Mouse (Mus musculus): Measurements from ENCODE around the gene Wipi1. TPM values are rescaled to one million over a fixed set of nuclear protein-coding genes. Genes with fewer than 3 reads are reported as not detected.

The Wipi1 gene
- total RNA-seq, 2 experiments from 2014 or later = 20.3 to 58.3 TPM

- no peak for ATAC-seq (replicated peaks; ENCODE audit: low FRiP score, poor library complexity, severe bottlenecking)
These were observed 10.8 kb upstream of the Wipi1 start for GRCm38 (mm10) chr11:109622518-109623037.

DNA sequence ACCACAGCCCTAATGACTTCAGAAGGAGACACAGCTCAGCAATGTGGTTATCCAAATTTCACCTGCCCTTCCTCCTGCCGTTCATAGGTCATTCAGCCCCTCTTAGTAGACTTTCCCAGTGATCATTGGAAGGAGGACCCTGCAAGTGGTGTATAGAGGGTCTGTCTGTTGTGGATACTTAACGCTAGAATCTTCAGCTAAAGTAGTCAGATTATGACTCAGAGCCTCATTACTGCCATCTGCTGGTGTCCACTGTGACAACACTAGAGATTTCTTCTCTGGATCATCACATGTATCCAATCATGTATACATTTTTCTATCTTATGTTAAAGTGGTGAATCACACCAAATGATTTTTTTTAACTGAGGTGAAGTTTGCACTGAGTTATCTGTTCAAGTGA, 9.4 kb upstream of the Wipi1 start:
- 0 out of 2 replicates have a peak, but pooled peaks have one; percentile 44 for ATAC-seq (replicated peaks; ENCODE audit: low FRiP score, poor library complexity, severe bottlenecking)

- no peak for ATAC-seq (replicated peaks; ENCODE audit: low FRiP score, poor library complexity, severe bottlenecking)
These were observed 8.6 kb upstream of the Wipi1 start for GRCm38 (mm10) chr11:109620356-109620755.

DNA sequence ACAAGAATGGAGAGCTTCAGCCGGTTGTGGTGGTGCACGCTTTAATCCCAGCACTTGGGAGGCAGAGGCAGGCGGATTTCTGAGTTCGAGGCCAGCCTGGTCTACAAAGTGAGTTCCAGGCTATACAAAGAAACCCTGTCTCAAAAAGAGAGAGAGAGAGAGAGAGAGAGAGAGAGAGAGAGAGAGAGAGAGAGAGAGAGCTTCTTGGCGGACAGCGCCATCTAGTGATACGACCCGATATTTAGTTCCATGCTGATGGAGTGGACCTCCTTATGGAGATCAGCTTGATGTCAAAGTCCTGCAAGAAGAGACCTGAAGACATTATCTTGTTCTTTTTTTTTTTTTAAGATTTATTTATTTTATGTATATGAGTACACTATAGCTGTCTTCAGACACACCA, 7.3 kb upstream of the Wipi1 start:
- ATAC-seq (replicated peaks; ENCODE audit: low FRiP score, poor library complexity, severe bottlenecking) = 0 out of 2 replicates have a peak, but pooled peaks have one; percentile 44

DNA sequence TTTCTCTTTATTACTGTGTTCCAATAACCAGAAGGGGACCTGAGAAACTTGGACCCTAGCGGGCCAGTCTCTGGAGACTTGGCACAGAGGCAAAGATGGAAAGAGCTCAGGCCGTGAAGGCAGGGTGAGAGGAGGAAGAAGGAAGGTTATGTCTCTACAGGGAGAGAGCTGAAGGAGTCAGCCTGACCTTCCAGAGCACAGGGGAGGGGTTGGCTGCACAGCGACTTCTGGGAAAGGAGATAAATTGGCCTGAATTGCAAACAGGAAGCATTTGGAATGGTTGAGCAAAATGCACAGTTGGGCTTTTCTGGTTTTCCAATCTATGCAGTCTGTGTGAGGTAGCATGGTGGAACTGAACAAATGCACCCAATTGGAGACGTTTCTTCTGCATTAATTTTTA, 5.0 kb upstream of the Wipi1 start:
- 0 out of 2 replicates have a peak, but pooled peaks have one; percentile 15 for ATAC-seq (replicated peaks; ENCODE audit: low FRiP score, poor library complexity, severe bottlenecking)

DNA sequence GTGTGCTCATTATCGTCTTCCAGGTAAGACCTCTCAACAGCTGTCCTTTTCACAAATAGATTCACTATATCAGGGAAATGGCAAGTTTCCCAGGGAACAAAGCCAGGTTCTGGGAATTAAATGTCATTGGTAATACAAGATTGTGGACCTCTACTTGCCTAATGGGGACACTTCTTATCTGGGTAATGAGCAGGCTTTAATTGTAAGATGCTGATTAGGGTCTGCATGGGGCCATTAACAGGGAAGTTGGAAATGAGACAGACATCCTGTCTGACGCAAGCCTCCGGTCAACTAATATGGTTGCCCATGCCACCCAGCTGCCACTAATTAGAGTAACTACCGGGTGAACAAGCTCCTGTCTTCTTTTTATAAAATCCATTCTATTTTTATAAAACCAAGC, 4.6 kb upstream of the Wipi1 start:
- no peak for ATAC-seq (replicated peaks; ENCODE audit: low FRiP score, poor library complexity, severe bottlenecking)

GRCm38 (mm10) chr11:109615286-109615685, 3.5 kb upstream of the Wipi1 start:
- no peak for ATAC-seq (replicated peaks; ENCODE audit: low FRiP score, poor library complexity, severe bottlenecking)

- peak; percentile 25 for ATAC-seq (replicated peaks; ENCODE audit: low FRiP score, poor library complexity, severe bottlenecking)
These were observed 1.2 kb upstream of the Wipi1 start for GRCm38 (mm10) chr11:109612871-109613529.

DNA sequence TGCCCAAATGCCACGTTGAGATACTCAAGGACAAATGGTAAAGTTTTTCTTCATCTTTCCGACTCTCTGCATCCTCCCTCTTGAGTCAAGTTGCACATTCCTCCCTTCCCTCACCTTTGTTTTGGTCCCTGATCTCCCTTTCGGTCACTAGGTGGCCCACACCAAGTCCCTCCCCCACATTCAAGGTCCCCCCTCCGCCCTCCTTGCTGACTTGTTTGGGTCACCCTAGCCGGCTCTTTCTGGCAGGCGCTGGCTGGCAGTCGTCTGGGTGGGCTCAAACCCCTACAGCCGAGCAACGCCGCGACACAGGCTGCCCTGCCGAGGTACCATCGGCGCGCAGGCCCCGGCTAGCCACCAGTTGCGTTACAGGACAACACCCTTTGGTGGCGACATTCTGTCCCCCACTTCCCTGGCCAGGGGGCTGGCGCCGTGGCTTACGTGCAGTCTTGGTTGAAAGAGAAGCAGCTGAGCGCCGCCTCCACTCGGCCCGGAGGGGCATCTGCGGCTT, 918 bp downstream of the Wipi1 start:
- ATAC-seq (replicated peaks; ENCODE audit: low FRiP score, poor library complexity, severe bottlenecking) = peak; percentile 16

DNA sequence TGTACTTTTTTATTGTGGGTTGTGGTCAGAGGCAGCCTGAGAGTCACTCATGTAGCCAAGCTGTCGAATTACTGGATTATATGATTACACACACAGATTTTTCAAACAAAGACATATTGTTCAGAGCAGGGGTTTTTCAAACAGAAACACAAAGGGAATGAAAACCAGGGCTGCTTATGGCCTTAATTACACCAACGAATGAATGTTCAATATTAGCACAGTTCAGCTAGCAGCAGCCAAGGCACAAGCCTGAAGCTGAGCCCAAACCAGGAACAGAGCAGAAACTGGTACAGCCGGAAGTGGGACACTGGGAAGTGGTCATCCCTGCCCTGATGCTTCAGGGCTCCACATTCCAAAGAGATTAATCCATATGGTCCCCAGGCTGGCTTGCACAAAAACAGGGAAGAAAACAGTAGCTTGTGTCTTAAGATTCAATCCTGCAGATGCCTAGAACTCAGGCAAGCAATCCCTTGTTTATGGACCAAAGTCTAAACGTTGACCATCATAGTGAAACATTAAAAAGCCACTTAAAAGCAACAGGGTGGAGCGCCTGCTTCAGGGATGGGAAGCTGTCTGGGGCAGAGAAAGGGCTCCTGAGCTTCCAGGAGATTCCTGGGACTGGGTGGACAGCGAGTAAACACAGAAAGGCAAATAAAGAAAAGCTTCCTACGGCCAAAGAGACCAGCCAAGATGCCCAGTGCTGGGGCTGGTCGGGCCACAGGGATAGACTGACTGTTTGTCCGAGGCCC, 1.5 kb downstream of the Wipi1 start:
- ATAC-seq (replicated peaks; ENCODE audit: low FRiP score, poor library complexity, severe bottlenecking) = no peak

GRCm38 (mm10) chr11:109608976-109609625, 2.7 kb downstream of the Wipi1 start:
- no peak for ATAC-seq (replicated peaks; ENCODE audit: low FRiP score, poor library complexity, severe bottlenecking)

- ATAC-seq (replicated peaks; ENCODE audit: low FRiP score, poor library complexity, severe bottlenecking) = no peak
These were observed 4.2 kb downstream of the Wipi1 start for GRCm38 (mm10) chr11:109607600-109607999.

GRCm38 (mm10) chr11:109598778-109599570, 12.8 kb downstream of the Wipi1 start:
- ATAC-seq (replicated peaks; ENCODE audit: low FRiP score, poor library complexity, severe bottlenecking) = 0 out of 2 replicates have a peak, but pooled peaks have one; percentile 27

DNA sequence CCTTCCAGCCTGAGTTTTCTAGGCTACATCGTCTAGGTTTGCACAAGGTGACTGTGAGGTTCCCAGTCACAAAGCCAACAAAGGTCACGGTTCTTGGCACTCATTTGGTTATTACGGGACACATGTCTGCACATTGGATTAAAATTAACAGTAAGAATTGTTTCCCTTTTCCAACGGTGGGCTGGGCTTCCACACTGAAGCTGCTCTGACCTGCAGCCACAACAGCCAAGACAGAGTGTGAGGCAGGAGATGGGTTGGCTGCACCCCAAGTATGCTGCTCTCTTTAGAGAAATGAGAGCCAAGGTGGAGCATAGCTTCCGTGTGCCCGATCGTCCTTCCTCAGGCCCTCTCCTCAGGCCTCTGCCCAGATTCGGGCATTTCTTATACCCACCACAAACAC, 17.0 kb downstream of the Wipi1 start:
- ATAC-seq (replicated peaks; ENCODE audit: low FRiP score, poor library complexity, severe bottlenecking) = no peak

DNA sequence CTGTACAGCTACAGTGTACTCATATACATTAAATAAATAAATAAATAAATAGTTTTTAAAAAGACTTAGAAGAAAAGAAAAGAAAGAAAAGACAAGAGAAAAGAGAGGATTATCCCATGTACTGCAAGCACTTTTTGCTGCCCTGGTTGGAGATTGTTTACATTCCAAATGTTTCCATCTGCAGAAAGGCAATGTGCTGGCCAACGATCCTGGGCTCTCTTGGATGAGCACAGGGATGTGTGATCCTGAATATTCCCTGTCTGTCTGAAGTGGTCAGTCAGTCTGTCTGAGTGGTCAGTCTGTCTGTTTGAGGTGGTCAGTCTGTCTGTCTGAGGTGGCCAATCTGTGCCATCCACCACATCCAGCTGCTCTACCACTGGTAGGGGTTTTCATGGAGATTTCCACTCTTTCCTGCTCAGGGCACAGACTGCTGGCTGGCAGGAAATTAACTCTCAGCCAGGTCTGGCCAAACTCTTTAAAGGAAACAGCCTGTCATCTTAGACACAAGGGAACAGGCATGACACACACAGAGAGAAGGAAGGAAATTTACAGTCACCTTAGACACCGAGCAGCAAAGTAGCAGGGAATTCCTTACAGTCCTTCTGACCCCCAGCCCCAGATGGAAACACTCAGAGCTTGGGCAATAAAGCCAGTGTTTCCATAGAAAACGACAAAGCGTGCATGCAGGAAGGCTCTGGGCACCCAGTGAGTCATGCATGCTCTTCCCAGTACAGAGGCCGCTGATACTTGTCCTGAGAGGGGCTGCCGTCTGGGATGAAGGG, 18.4 kb downstream of the Wipi1 start:
- ATAC-seq (replicated peaks; ENCODE audit: low FRiP score, poor library complexity, severe bottlenecking) = no peak

DNA sequence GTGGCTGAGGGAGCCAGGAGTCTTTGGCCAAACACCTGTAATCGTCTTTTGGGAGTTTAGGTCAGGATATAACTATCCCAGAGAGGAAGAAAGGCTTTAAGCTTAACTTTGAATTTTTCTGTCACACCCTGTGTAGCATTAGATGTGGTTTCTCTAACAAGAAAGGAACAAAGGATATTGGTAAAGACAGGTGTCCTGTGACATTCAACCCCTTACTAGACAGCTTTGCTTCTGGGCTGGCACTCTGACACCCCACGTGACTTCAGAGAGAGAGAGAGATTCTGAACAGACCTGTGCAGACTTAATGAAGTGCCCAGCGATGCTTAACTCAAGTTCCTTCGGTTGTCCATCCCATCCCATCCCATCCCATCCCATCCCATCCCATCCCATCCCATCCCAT, 20.3 kb downstream of the Wipi1 start:
- no peak for ATAC-seq (replicated peaks; ENCODE audit: low FRiP score, poor library complexity, severe bottlenecking)

DNA sequence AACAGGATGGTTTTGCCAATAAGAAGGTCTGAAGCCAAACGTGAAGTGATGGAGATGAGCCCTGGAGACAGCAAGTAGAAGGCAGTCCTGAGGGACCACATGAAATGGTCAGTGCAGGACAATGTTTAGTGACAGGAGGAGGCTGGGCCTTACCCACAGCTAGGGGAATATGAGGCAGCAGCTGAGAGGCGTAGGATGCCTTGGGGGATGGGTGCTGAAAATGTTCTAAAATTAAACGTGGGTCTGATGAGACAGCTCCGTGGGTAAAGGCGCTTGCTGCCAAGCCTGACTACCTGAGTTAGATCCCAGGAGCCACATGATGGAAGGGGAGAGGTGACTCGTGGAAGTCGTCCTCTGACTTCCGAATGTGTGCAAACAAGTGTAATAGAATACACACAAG, 21.8 kb downstream of the Wipi1 start:
- no peak for ATAC-seq (replicated peaks; ENCODE audit: low FRiP score, poor library complexity, severe bottlenecking)

- peak; percentile 81 for ATAC-seq (replicated peaks; ENCODE audit: low FRiP score, poor library complexity, severe bottlenecking)
These were observed 24.0 kb downstream of the Wipi1 start for GRCm38 (mm10) chr11:109587638-109588374.

Measured in erythroid progenitor cell, adult 5-6 weeks (primary cell).